Comparison of ENCODE assay signal across 8 mouse cellular contexts in genomic region chr17:36315689-36316253, GRCm38 (mm10). TPM values are rescaled to one million over a fixed set of nuclear protein-coding genes. Genes with fewer than 3 reads are reported as not detected.
DNase-seq lines count a peak whose midpoint lies in the region; ATAC-seq and TF ChIP-seq lines count a peak whose summit lies in the region.

No protein-coding gene starts in this region.

- H3K9me3 ChIP-seq in limb, embryonic 14.5 days (ENCODE audit: control insufficient read depth, low read length): no peaks in the 10 kb centered on the region
- no peaks in the 10 kb centered on the region for H3K9me3 ChIP-seq in stomach, embryonic 15.5 days

- H3K27ac ChIP-seq in gastrocnemius, adult 2 months: no peak overlapping the region
- no peak overlapping the region for H3K27ac ChIP-seq in limb, embryonic 14.5 days (replicated peaks; ENCODE audit: low read depth, low read length)
- no peak overlapping the region for H3K27ac ChIP-seq in stomach, embryonic 15.5 days

- no peak for DNase-seq in gastrocnemius, adult 2 months
- DNase-seq in gastrocnemius, postnatal 25 days: no peak
- DNase-seq in retina, postnatal 1 day: peak; percentile 3
- no peak for DNase-seq in retina, embryonic 14.5 days (ENCODE audit: low spot score)
- DNase-seq in limb, embryonic 14.5 days (ENCODE audit: low spot score): no peak
- no peak for DNase-seq in right cerebral cortex, postnatal 25 days
- DNase-seq in cerebellum, adult 9-11 months: no peak

- WGBS in limb, embryonic 14.5 days: 18% methylated on average over 5 of the region's 5 CpGs
- 27% methylated on average over 5 of the region's 5 CpGs for WGBS in stomach, embryonic 15.5 days

- intact Hi-C loops in gastrocnemius, adult 2 months (cut with DNase I): no loop called here

- H3K27me3 ChIP-seq in limb, embryonic 14.5 days (ENCODE audit: control insufficient read depth, insufficient read depth, low read length): no peaks in the 10 kb centered on the region
- no peaks in the 10 kb centered on the region for H3K27me3 ChIP-seq in stomach, embryonic 15.5 days (replicated peaks)

- H3K4me1 ChIP-seq in limb, embryonic 14.5 days (ENCODE audit: control insufficient read depth, insufficient read depth, low read length): peaks cover 3% of the 10 kb centered on the region; the same call in 1 of the 2 replicates
- no peaks in the 10 kb centered on the region for H3K4me1 ChIP-seq in stomach, embryonic 15.5 days

- peak overlapping the region; percentile 67 for H3K4me2 ChIP-seq in limb, embryonic 14.5 days (replicated peaks; ENCODE audit: low read depth, low read length, severe bottlenecking)
- H3K4me2 ChIP-seq in stomach, embryonic 15.5 days: peak overlapping the region; percentile 85

- no peaks in the 10 kb centered on the region for H3K36me3 ChIP-seq in limb, embryonic 14.5 days (ENCODE audit: control insufficient read depth, insufficient read depth, low read length)
- H3K36me3 ChIP-seq in stomach, embryonic 15.5 days: no peaks in the 10 kb centered on the region

- no peak for ATAC-seq in limb, embryonic 14.5 days (ENCODE audit: low FRiP score, low read depth)
- no peak for ATAC-seq in stomach, embryonic 15.5 days (ENCODE audit: insufficient read depth, low FRiP score, low read depth)

- no peak for TF ChIP-seq CTCF in gastrocnemius, adult 2 months (IDR thresholded peaks at IDR 0.05)

- H3K9ac ChIP-seq in limb, embryonic 14.5 days (ENCODE audit: low read depth, low read length, severe bottlenecking): peak overlapping the region; percentile 52; the same call in 1 of the 2 replicates
- H3K9ac ChIP-seq in stomach, embryonic 15.5 days: no peak overlapping the region

- TF ChIP-seq POLR2A in limb, embryonic 14.5 days (IDR thresholded peaks at IDR 0.05; ENCODE audit: borderline replicate concordance, extremely low read depth, insufficient read depth, insufficient read length): no peak

- peak overlapping the region; percentile 66 for H3K4me3 ChIP-seq in gastrocnemius, adult 2 months
- H3K4me3 ChIP-seq in limb, embryonic 14.5 days (replicated peaks; ENCODE audit: low read length): peak overlapping the region; percentile 49
- H3K4me3 ChIP-seq in stomach, embryonic 15.5 days (replicated peaks): peak overlapping the region; percentile 49

RNA-seq across cellular contexts. Expression of gene H2-M10.1, which starts 10.2 kb away (rescaled TPM):
- not detected for total RNA-seq in gastrocnemius, adult 2 months (2021)
- total RNA-seq in gastrocnemius, postnatal 25 days (2021): not detected
- not detected in 2 replicates for polyA plus RNA-seq in limb, embryonic 14.5 days (2012; rRNA removed)
- not detected in 2 replicates for polyA plus RNA-seq in limb, embryonic 14.5 days (2014; fragmentation: Nextera tagmentation; extraction: Ambion mirVana)
- not detected in 2 replicates for polyA plus RNA-seq in stomach, embryonic 15.5 days (2015; fragmentation: Nextera tagmentation; extraction: Ambion mirVana)

RNA-seq across cellular contexts. Expression of gene H2-M10.2, which starts 29.5 kb away (rescaled TPM):
- not detected for total RNA-seq in gastrocnemius, adult 2 months (2021)
- not detected for total RNA-seq in gastrocnemius, postnatal 25 days (2021)
- polyA plus RNA-seq in limb, embryonic 14.5 days (2012; rRNA removed): not detected in 2 replicates
- not detected in 2 replicates for polyA plus RNA-seq in limb, embryonic 14.5 days (2014; fragmentation: Nextera tagmentation; extraction: Ambion mirVana)
- not detected in 2 replicates for polyA plus RNA-seq in stomach, embryonic 15.5 days (2015; fragmentation: Nextera tagmentation; extraction: Ambion mirVana)

RNA-seq across cellular contexts. Expression of gene Trim39, which starts 43.7 kb away (rescaled TPM):
- total RNA-seq in gastrocnemius, adult 2 months (2021): 1 to 10 TPM; 7.3 to 7.4 TPM
- total RNA-seq in gastrocnemius, postnatal 25 days (2021): 1 to 10 TPM; 5.0 to 5.6 TPM
- polyA plus RNA-seq in limb, embryonic 14.5 days (2012; rRNA removed): 42.6 and 44.6 TPM in 2 replicates
- polyA plus RNA-seq in limb, embryonic 14.5 days (2014; fragmentation: Nextera tagmentation; extraction: Ambion mirVana): 14.5 and 16.9 TPM in 2 replicates
- 16.4 and 17.3 TPM in 2 replicates for polyA plus RNA-seq in stomach, embryonic 15.5 days (2015; fragmentation: Nextera tagmentation; extraction: Ambion mirVana)

RNA-seq across cellular contexts. Expression of gene H2-M10.3, which starts 52.4 kb away (rescaled TPM):
- not detected for total RNA-seq in gastrocnemius, adult 2 months (2021)
- not detected for total RNA-seq in gastrocnemius, postnatal 25 days (2021)
- polyA plus RNA-seq in limb, embryonic 14.5 days (2012; rRNA removed): not detected in 2 replicates
- polyA plus RNA-seq in limb, embryonic 14.5 days (2014; fragmentation: Nextera tagmentation; extraction: Ambion mirVana): not detected in 2 replicates
- not detected in 2 replicates for polyA plus RNA-seq in stomach, embryonic 15.5 days (2015; fragmentation: Nextera tagmentation; extraction: Ambion mirVana)

RNA-seq across cellular contexts. Expression of gene Rpp21, which starts 57.9 kb away (rescaled TPM):
- total RNA-seq in gastrocnemius, adult 2 months (2021): 10 to 100 TPM; 36.5 to 41.1 TPM
- total RNA-seq in gastrocnemius, postnatal 25 days (2021): 10 to 100 TPM; 30.3 to 35.9 TPM
- 73.2 and 87.5 TPM in 2 replicates for polyA plus RNA-seq in limb, embryonic 14.5 days (2012; rRNA removed)
- polyA plus RNA-seq in limb, embryonic 14.5 days (2014; fragmentation: Nextera tagmentation; extraction: Ambion mirVana): 113 and 123 TPM in 2 replicates
- 116 and 124 TPM in 2 replicates for polyA plus RNA-seq in stomach, embryonic 15.5 days (2015; fragmentation: Nextera tagmentation; extraction: Ambion mirVana)
